Mouse (Mus musculus) telencephalon, adult 2 months (tissue): ENCODE results near the gene Cstf3.

Experiments
- DNase-seq: peaks from one replicate; pipeline ENCODE4 v3.0.0-alpha.2; 2011; ENCODE audit warnings: low read depth, low spot score

Gene Cstf3

DNA sequence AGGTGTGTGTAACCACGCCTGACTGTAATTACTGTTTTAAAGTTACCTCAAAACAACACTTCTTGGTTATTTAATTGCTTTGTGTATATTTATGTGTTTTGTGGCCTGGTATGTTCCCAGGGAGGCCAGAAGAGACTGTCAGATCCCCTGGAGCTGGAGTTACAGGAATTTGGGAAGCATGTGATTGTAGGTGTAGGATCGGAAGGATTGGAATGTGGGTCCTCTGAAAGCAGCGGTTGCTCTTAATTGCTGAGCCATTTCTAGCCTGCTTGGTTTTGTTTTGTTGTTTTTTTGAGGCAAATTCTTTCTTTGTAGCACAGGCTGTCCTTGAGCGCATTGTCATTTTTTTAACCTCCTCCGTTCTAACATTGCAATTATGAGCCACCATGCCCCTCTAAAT, 14.4 kb downstream of the Cstf3 start:
- DNase-seq = no peak

DNA sequence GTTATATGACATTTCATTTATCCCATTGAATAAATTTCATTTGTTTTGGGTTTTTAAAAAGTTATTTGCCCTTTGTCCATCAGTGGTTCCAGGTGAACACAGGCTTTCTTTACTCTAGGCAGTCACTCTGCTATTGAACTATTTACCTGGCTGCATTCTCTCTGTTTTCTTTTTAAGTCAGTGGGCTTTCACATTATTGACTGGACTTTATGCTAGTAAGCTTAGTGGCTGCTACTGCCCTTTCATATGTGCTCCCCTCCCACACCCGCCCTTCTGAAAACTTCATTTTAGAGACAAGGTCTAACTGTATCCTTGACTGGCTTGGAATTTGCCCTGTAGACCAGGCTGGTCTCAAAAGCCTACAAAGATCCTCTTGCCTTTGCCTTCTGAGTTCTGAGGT, 15.2 kb downstream of the Cstf3 start:
- no peak for DNase-seq

DNA sequence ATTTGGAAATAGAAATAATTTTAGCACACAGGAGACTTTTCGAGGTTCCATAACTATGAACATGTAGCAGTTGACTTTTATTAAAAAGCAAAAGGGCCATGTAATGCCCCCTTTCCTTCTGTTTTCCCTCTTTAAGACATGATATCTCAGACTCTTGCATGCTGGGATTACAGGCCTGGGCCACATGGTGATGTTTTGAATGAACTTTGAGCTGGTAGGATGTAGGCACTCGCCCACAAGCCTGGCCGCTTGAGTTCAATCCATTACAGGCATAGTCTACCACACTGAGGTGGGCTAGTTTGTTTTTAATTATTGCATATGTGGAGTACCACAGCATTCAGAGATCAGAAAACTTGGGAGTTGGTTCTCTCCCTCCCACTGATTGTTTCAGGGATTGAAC, 24.5 kb downstream of the Cstf3 start:
- DNase-seq = no peak

DNA sequence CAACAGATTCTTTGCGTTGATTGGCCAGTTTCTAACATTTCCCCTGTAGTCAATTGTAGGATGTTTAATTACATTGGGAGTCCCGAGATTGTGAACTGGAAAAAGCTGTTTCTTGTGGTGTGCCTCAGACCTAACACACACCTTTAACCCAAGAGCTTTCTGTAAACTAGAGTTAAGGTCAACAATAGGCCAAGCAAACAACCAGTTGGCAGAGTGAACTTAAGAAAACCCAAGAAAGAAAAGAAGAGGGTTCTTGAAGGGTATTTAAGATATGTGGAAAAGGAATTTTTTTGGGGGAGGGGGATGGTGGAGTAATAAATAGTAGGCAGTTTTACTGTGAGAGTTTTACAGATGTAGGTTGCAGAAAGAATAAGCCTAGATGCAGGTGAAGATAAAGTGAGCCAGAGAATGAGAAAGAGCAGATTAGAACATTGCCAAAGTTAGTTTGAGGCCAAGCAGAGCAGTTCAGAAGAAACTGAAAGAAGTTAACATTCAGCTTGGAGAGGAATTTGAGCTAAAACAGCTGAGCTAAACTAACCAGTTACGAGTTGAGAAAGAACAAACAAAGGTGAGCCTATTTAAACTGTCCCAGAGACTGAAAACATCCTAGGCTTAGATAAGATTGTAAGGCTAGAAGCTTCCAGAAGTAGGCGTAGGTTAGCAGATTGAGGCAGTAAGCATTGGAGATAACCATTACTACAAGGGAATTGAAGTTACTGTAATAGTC, 25.8 kb downstream of the Cstf3 start:
- DNase-seq = no peak

DNA sequence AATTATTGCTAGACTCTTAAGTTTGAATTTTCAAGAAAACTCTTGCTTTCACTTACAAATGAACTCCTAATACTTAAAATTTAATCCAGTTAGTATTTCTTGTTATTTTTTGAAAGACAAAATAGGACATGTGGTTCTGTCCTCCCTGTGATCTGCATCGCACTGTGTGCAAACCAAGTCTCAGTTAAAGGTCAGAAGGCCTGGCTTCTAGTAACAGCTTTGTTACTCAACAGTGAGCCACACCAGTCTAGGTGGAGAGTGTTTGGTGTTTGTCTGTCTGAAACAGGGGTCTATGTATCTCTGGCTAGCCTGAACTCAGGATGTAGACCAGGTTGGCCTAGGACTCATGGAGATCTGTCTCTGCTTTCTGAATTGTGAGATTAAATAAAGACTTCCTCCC, 68.3 kb downstream of the Cstf3 start:
- DNase-seq = no peak

DNA sequence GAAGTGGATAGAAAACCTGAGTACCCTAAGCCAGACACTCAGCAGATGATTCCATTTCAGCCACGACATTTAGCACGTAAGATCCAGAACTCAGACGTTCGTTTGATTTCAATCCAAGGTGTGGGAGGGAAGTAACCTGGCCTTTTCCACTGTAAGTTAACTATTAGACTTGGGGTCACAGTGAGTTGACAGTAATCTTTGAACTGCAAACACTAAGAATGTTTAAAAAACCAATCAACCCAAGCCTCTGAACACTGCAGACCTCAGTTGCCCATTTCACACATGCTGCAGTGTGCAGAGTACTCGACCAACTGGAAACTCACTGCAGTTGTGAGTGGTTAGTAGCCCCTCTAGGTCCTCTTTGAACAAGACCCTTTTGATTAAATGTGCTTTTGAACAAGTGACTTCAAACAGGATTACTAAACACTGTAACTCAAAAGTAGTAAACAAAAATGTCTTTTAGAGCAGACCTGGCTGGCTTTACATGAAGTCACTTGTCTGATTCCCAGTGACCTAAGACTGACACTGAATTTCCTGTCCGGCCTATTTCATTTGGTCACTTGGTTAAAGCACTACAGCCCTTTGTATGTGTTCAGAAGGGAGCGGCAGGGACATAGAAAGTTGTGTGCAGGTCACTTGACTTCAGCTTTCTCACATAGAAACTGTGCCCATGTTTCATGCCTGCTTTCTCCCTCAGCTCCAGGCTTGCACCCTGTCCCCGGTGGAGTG, 73.2 kb downstream of the Cstf3 start:
- DNase-seq = no peak

DNA sequence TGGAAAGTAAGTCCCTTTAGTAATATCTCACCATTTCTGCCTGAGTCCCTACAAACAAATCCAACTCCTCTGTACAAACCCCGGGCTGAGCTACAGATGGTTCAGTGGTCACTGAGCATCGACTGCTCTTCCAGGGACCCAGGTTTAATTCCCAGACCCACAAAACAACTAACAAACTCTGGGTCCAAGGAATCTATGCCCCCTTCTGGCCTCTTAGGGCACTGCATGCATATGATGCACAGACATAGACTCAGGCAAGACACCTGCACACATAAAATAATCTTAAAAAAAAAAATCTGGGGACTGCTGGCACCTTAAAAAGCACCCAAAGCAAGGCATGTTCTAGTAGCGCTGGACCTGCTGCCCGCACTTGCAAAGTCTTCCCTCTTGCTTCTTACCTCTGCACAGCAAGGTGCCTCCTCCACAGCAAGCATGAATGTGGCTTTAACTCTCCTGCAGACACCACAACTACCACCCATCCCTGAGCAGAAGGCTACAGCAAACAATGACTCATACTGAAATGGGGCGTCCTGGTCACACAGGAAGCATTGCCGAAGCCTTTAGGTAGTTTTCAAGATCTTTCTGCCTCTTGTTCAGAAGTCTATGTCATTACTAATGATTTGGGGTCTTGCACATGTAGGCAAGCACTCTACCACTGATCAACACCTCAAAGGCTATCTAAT, 78.9 kb downstream of the Cstf3 start:
- DNase-seq = no peak

DNA sequence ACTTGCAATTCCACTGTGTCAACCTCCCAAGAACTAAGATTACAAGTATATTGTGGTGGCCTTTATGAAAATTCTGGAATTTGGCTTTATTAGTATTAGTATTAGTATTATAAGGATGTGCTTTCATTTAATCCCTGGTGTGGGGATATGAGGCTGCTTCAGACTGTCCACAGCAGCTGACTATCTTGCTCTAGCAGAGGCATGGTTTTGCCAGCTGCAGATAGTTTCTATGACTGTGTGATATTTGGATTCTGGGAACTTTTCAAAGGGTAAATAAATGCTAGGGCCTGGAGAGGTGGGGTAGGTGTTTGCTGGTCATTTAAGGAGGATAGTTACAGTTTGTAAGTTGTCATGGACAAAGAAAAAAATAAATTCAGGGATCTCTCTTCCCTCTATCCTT, 81.4 kb downstream of the Cstf3 start:
- DNase-seq = no peak

DNA sequence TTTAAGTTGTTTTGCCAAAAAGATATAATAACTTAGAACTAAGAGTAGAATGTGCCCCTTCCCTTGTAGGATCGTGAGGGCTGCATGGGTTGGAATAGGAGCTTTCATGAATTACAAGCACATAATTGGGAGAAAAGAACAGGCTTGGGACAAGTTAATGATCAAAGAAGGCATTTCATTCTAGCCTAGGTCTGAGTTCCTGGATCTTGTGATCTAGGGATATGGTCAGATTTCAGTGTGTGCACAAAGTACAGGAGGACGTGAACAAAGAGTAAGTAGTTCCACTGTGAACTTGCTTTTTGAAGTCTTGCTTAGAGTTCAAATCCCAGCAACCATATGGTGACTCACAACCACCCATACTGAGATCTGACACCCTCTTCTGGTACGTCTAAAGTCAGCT, 87.0 kb downstream of the Cstf3 start:
- no peak for DNase-seq

DNA sequence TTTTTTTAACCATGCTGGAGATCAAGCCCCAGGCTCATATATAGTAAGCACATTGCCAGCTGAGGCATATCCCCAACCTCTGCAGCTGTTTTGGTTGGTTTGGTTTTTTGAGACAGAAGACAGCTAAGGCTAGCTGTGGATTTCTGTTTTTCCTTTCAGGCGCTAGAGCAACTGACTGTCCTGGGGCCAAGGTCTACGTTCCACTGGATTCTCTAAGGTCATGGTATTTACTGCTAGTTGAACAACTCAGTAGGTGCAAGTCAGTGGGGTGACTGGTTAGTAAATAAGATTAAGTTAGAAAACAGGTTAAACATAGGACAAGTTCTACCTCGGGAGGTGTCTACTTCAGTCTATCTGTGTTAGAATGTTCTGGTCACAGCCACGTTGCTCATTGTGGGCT, 94.4 kb downstream of the Cstf3 start:
- DNase-seq = no peak

DNA sequence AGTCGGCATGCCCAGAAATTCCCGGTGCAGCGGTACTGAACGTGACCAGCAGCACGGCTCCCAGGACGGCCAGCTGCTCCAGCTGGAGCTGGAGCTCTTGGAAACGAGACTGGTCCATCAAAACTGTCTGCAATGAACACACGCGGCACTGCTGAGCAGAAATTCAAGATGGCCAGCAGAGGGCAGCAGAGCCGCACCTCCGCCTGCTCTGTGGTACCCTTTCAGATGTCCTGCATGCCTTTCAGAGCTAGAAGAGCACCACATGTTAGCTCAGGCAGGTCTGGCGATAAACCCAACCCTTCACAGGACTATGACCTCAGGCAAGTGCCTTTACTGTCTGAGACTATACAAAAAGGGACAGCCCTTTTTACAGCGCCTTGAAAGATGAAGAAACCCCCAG, 95.1 kb downstream of the Cstf3 start:
- DNase-seq = peak; percentile 48

DNA sequence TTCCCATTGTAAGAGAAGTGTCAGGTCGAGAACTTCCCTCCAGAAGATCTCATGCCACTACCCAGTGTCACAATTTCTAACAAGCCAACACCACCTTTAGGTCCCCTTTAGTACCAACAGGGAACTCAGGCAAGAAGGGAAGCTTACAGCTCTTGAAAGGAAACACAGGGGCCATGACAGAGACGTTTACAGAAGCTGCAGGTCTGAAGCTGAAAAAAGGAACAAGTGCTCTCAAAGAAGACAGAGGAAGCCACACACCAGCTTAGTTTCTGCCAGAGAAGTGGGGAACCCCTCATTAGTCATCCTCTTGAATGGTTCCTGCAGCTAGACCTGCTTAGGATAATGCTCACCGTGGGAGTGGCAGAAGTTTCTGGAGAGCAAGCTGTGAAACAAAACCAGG, 96.9 kb downstream of the Cstf3 start:
- DNase-seq = no peak

DNA sequence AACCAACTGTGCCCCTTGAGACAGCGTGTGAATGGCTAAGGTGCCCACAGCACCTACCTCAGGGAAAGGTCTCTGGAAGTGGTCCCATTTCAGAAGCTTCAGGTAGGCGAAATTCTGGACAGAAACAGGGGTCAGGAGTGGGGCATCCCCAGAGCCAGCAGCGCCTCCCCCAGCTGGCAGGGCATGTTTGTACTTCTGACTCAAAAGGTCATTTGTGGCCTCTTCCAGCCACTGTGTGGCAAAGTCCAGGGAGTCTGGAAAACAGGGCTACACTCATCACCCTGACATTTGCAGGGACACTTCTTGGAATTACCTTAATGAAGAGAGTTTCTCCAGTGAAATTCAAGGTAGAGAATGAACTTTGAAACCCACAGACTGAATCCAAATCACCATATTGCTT, 98.0 kb downstream of the Cstf3 start:
- no peak for DNase-seq

DNA sequence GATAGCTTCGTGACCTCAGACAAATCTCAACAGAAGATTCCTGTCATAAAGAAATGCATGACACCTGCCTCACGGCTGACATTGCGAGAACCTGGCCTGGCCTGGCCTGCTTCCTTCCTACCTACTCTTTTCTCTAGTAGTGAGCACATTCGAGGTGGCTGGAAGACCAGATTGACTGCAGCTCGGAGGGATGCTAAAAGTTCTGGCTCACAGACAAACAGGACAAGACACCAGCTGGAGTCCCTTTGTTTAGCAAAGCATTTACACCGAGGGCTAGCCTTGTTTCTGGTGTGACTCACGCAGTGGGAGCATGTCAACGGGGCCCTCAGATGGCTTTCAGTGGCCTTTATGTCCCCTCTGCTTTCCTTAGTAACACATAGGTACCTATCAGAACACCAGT, 98.4 kb downstream of the Cstf3 start:
- DNase-seq = no peak

DNA sequence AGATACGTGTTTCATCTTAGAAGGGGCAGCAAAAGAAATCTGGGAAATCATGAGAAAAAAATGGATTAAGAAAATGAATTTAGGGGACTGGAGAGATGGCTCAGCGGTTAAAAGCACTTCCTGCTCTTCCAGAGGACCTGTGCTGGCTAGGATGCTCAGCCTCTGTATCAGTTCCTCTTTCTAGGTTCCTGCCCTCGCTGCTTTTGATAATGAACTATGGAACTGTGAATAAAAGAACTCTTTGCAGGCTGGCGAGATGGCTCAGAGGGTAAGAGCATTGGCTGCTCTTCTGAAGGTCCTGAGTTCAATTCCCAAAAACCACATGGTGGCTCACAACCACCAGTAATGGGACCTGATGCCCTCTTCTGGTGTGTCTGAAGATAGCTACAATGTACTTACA, 100.4 kb downstream of the Cstf3 start:
- DNase-seq = no peak

DNA sequence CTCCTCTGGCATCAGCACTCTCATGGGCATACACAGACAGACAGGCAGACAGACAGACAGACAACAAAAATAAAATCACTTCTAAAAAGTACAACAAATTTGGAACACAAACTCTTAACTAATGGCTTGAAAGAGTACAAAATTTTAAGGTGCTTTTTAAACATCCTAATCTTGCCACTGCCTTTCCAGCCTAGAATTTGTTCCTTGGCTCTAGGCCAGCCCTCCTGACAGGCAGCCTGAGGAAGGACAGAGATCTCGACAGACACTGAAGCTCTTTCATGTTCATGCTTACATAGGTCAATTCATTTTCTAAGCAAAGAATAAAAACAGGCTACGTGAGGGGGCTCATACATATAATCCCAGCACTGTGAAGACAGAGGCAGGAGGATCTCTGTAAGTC, 102.2 kb downstream of the Cstf3 start:
- DNase-seq = no peak

DNA sequence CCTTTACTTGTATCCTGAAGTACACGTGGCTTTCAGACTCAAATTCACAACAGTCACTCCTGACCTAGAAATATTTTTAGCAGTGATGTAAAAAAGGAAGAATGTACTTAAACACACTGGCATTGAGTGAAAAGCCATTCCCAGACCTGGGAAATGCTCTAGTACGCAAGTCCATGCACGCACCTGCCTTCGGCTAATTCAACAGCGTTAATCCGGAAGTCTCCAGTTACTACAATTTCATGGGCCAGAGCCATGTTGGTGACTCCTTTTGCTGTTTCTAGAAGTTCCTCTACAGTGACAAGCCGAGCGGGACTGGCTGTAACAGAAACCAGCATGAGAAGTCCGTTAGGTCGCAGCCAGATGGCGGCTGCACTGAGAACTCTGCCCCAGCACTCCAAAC, 109.3 kb downstream of the Cstf3 start:
- no peak for DNase-seq

DNA sequence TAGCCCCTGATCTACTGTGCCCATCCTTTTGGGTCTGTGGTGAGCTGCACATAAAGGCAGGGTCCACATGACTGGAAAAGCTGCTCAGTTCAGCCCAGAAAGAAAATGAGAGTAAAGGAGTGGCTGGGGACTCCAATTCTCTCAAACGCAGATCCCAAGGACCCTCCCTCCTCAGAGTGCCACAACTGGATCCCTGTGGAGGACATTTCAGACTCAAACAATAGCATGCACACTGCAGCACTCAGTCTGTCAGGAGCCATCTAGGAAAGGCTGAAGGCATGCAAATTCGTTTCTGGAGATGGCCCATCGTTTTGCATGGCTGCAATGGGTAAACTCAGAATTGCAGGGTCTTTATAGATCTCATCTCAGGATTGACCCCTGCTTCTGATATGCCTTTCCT, 112.8 kb downstream of the Cstf3 start:
- no peak for DNase-seq

DNA sequence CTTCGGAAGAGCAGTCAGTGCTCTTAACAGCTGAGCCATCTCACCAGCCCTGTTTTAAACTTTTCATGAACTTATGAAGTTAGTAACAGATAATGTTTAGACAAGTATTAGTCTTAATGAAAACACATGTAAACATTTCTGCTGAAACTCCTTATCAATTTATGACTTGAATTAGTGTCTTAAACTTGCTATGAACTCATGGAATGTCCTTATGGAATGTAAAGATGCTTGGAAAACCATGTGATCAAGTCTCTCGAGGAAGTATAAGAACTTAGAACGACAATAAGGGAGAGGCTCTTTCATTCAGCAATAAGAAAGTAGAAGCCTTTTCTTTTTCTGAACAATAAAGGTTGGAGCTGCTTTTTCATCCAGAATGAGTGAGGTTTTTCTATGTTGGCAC, 114.0 kb downstream of the Cstf3 start:
- no peak for DNase-seq

DNA sequence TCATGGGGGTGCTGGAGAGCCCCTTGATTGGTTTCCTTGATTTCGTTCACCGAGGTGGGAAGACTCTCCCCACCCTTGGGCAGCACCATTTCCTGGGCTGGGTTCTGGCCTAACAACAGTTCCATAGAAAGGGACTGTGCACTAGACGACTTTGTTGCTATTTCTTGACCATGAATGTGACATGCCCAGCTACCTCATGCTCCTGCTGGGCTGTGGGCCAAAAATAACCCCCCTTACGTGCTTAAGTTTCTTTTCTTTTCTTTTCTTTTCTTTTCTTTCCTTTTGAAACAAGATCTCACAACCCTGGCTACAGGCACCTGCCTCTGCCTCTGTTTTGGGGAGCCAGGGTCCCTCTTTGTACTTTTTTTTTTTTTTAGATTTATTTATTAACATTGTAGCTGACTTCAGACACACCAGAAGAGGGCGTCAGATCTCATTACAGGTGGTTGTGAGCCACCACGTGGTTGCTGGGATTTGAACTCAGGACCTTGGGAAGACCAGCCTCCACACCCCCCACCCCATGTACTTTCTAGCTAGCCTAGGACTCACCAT, 119.5 kb downstream of the Cstf3 start:
- no peak for DNase-seq

DNA sequence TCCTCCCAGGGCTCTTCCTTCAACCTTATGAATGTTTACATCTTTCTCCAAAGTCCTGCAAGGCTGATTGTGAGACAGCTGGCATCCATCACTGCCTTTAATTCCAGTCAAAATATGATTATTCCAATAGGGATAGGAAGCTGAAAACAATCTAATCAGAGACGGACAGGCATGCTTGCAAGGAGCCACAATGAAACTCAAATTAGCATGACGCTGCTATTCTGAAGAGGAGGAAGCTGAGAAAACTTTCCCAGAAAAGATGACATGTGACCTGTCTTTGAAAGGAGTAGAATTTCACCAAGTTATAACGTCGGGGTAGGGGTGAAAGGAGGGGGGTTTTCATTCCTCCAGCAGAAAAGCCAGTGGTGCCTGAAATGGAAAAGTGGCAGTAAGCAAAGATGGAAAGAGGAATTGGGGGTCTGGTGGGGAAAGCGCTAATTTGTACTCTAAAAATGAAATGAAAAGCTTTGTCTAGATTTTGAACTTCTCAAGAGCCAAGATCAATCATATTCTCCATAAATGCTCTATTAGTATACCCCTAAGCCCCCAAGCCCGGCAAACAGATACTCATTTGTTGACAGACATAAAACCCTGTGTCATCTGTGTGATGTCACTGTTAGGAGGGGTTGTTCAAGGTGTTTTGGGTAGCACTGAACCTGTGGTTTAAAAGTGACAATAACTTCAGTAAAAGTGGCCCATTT, 120.5 kb downstream of the Cstf3 start:
- DNase-seq = no peak
